Mouse (Mus musculus) liver, embryonic 14.5 days (tissue): ENCODE data around the gene Tas1r1. TPM values are rescaled to one million over a fixed set of nuclear protein-coding genes. Genes with fewer than 3 reads are reported as not detected.

Source experiments
- ATAC-seq: fragments of 200-750 bp; cut with Nextera tagmentation; 2 replicates; pipeline ENCODE4 v1.8.0; 2017; ENCODE audit warnings: moderate number of reproducible peaks, mild to moderate bottlenecking, moderate library complexity; ENCODE audit not compliant: insufficient read depth
- DNase-seq, 3 experiments: peaks; one replicate each; pipeline ENCODE4 v3.0.0-alpha.2; 2012 to 2013; ENCODE audit warnings: low read depth in 3 of 3, low spot score in 3 of 3
- H3K27ac ChIP-seq: fragments of 300-500 bp; sonication (generic); 2 replicates; pipeline ENCODE4 v1.5.1; 2014; ENCODE audit warnings: moderate library complexity, mild to moderate bottlenecking, control low read depth, inconsistent platforms
- H3K27me3 ChIP-seq: fragments of 300-500 bp; sonication (generic); 2 replicates; pipeline ENCODE4 v1.6.1; 2014; ENCODE audit warnings: mild to moderate bottlenecking, low read length, moderate library complexity; ENCODE audit not compliant: control insufficient read depth, insufficient read depth
- H3K36me3 ChIP-seq: fragments of 300-500 bp; sonication (generic); replicated peaks from 2 replicates; pipeline ENCODE4 v1.6.1; 2014; ENCODE audit warnings: low read depth; ENCODE audit not compliant: control insufficient read depth, insufficient read depth
- H3K4me1 ChIP-seq, 2 experiments: fragments of 200-500 bp in 1 of 2; fragments of 300-500 bp in 1 of 2; sonication (generic) in 1 of 2; replicated peaks; 2 replicates each; pipeline ENCODE4 v1.6.1; 2012 to 2014; ENCODE audit warnings: antibody characterized with exemption in 1 of 2, inconsistent platforms in 1 of 2, low read length in 1 of 2; ENCODE audit not compliant: control insufficient read depth in 2 of 2, insufficient read depth in 2 of 2
- H3K4me2 ChIP-seq: fragments of 300-500 bp; sonication (generic); 2 replicates; pipeline ENCODE4 v1.6.1; 2014; ENCODE audit warnings: low read depth, mild to moderate bottlenecking, control low read depth, moderate library complexity
- H3K4me3 ChIP-seq, 2 experiments: fragments of 200-500 bp in 1 of 2; fragments of 300-500 bp in 1 of 2; sonication (generic) in 1 of 2; 2 replicates each; pipeline ENCODE4 v1.5.1; 2012 to 2014; ENCODE audit warnings: low read depth in 2 of 2, low read length in 2 of 2, mild to moderate bottlenecking in 2 of 2, control low read depth in 1 of 2, inconsistent platforms in 1 of 2, moderate library complexity in 1 of 2; ENCODE audit not compliant: insufficient read depth in 1 of 2
- H3K9ac ChIP-seq: fragments of 300-500 bp; sonication (generic); replicated peaks from 2 replicates; pipeline ENCODE4 v1.6.1; 2014; ENCODE audit warnings: mild to moderate bottlenecking, control low read depth, moderate library complexity
- H3K9me3 ChIP-seq: fragments of 300-500 bp; sonication (generic); 2 replicates; pipeline ENCODE4 v1.6.1; 2016; ENCODE audit warnings: low read length, mixed read lengths; ENCODE audit not compliant: control insufficient read depth
- CTCF ChIP-seq: IDR thresholded peaks from 2 replicates; pipeline ENCODE4 v1.5.1; 2016; ENCODE audit warnings: antibody characterized with exemption, low read depth, control low read depth
- EP300 ChIP-seq: IDR thresholded peaks from 2 replicates; pipeline ENCODE4 v1.6.1; 2016; ENCODE audit warnings: antibody characterized with exemption, low read depth
- WGBS: fragments of 180-500 bp; shearing (Covaris S2); extraction: QIAGEN DNeasy Blood & Tissue Kit; methylation state at CpG from one replicate; pipeline ENCODE4 v1.1.7; 2014; ENCODE audit not compliant: insufficient replicate concordance; 5-methylcytosine and 5-hydroxymethylcytosine counted together
- polyA plus RNA-seq, 2 experiments: library from polyadenylated mRNA; depleted of rRNA in 1 of 2; stranded (reverse) in 1 of 2; unstranded in 1 of 2; fragments of >200 nt; fragmentation: Nextera tagmentation in 1 of 2; extraction: Ambion mirVana in 1 of 2; gene quantifications; 2 replicates each; pipeline versions ENCODE4 v1.2.1 to v1.2.3; 2012 to 2014

The Tas1r1 gene
- polyA plus RNA-seq, 2 experiments: 0.03 TPM; not detected in 1

- peaks cover 27 to 28% of the 10 kb centered on the region in 2 experiments for H3K4me1 ChIP-seq
- peak overlapping the region; percentile 59 to 92 for H3K4me3 ChIP-seq
- H3K36me3 ChIP-seq: peaks cover 5% of the 10 kb centered on the region; the same call in 1 of the 2 replicates
- ATAC-seq (peak; percentile 33), DNase-seq (peak in 1 of 3 experiments; percentile 78)
- 6% methylated on average over 13 of the region's 13 CpGs for WGBS
- H3K27ac ChIP-seq: peak overlapping the region; percentile 85
- H3K9me3 ChIP-seq: no peaks in the 10 kb centered on the region
- H3K27me3 ChIP-seq: peaks cover 15% of the 10 kb centered on the region
- H3K9ac ChIP-seq: peak overlapping the region; percentile 61
- TF ChIP-seq EP300: no peak
- peak overlapping the region; percentile 100 for H3K4me2 ChIP-seq
These were observed 27.6 kb downstream of the Tas1r1 start for GRCm38 (mm10) chr4:152010707-152011134.

GRCm38 (mm10) chr4:152010091-152010706, 28.2 kb downstream of the Tas1r1 start:
- ATAC-seq: peak; percentile 72
- peaks cover 5% of the 10 kb centered on the region; the same call in 1 of the 2 replicates for H3K36me3 ChIP-seq
- TF ChIP-seq EP300 (no peak), CTCF (no peak)

GRCm38 (mm10) chr4:152009076-152010051, 29.0 kb downstream of the Tas1r1 start:
- TF ChIP-seq EP300 (no peak), CTCF (no peak)
- DNase-seq (no peak), ATAC-seq (peak; percentile 59)
- WGBS: under 1% methylated on average over 113 of the region's 115 CpGs
- peak overlapping the region; percentile 85 for H3K27ac ChIP-seq
- H3K36me3 ChIP-seq: peaks cover 3% of the 10 kb centered on the region; the same call in 1 of the 2 replicates
- peaks cover 27 to 28% of the 10 kb centered on the region in 2 experiments for H3K4me1 ChIP-seq
- H3K4me2 ChIP-seq: peak overlapping the region; percentile 100
- H3K4me3 ChIP-seq: peak overlapping the region; percentile 59 to 92
- peak overlapping the region; percentile 61 for H3K9ac ChIP-seq
- H3K9me3 ChIP-seq: no peaks in the 10 kb centered on the region
- H3K27me3 ChIP-seq: peaks cover 15% of the 10 kb centered on the region

More at GRCm38 (mm10) chr4:152010091-152010706, 28.2 kb downstream of the Tas1r1 start:
- Histone ChIP-seq H3K27me3 (peaks cover 15% of the 10 kb centered on the region), H3K4me1 (peaks cover 27 to 28% of the 10 kb centered on the region in 2 experiments), H3K4me3 (peak overlapping the region; percentile 59 to 92), H3K4me2 (peak overlapping the region; percentile 100), H3K9me3 (no peaks in the 10 kb centered on the region), H3K27ac (peak overlapping the region; percentile 85), H3K9ac (peak overlapping the region; percentile 61)
- 1% methylated on average over 10 of the region's 10 CpGs for WGBS
- peak; percentile 57 to 81 (median 59) for DNase-seq

GRCm38 (mm10) chr4:152008622-152009075, 29.7 kb downstream of the Tas1r1 start, which contains the start of gene Klhl21:
Gene Klhl21, plus strand, starts transcription at chr4:152008803.
- H3K4me1 ChIP-seq: peaks cover 27 to 28% of the 10 kb centered on the region in 2 experiments
- under 1% methylated on average over 44 of the region's 45 CpGs for WGBS
- H3K4me3 ChIP-seq: peak within 1 kb of the TSS; percentile 59 to 92
- peak within 1 kb of the TSS; percentile 61 for H3K9ac ChIP-seq
- peak within 1 kb of the TSS; percentile 53 for H3K27ac ChIP-seq
- TF ChIP-seq EP300 (no peak), CTCF (no peak)
- no peaks in the 10 kb centered on the region; the same call in 1 of the 2 replicates for H3K36me3 ChIP-seq
- ATAC-seq (peak; percentile 83), DNase-seq (peak; percentile 83 to 88 (median 84))
- H3K27me3 ChIP-seq: peaks cover 15% of the 10 kb centered on the region
- no peaks in the 10 kb centered on the region for H3K9me3 ChIP-seq
- H3K4me2 ChIP-seq: peak within 1 kb of the TSS; percentile 100
